Mouse (Mus musculus): Measurements from ENCODE around the gene Col11a2. TPM values are rescaled to one million over a fixed set of nuclear protein-coding genes. Genes with fewer than 3 reads are reported as not detected.

Gene Col11a2
- polyA plus RNA-seq, 1 experiment from 2014 or later: 1.3 TPM

DNA sequence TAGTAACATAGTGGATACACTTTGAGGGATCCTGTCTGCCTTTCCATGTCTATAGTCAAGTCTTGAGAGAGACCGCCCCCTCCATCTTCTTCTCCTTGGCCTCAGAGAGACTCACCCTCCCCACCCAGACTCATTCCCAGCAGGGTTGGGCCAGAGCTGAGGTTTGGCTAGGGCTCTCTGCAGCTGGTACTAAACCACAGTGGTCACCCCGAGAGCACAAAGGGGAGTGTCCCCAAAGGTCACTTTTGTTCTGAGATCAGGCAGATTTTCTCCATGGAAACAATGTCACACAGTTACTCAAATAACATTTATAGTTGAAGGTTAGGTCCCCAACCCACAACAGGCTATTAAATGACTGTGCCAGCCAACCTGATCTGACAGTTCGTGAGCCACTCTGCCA, 29.6 kb downstream of the Col11a2 start:
- Histone ChIP-seq H3K36me3 (ENCODE audit: control insufficient read depth, insufficient read depth, low read length) (no peaks in the 10 kb centered on the region), H3K27ac (ENCODE audit: low read depth, low read length) (no peak overlapping the region), H3K4me2 (ENCODE audit: low read depth, low read length, severe bottlenecking) (no peak overlapping the region), H3K4me1 (replicated peaks; ENCODE audit: control insufficient read depth, insufficient read depth, low read length) (no peaks in the 10 kb centered on the region), H3K9ac (ENCODE audit: low read length) (no peak overlapping the region), H3K9me3 (ENCODE audit: control insufficient read depth, low read length) (no peaks in the 10 kb centered on the region), H3K27me3 (ENCODE audit: control insufficient read depth, insufficient read depth, low read length) (no peaks in the 10 kb centered on the region), H3K4me3 (ENCODE audit: low read depth, low read length) (no peak overlapping the region)
- ATAC-seq (replicated peaks; ENCODE audit: low FRiP score): no peak
- WGBS: 58% methylated on average over 3 of the region's 3 CpGs
- DNase-seq (ENCODE audit: low spot score): no peak

DNA sequence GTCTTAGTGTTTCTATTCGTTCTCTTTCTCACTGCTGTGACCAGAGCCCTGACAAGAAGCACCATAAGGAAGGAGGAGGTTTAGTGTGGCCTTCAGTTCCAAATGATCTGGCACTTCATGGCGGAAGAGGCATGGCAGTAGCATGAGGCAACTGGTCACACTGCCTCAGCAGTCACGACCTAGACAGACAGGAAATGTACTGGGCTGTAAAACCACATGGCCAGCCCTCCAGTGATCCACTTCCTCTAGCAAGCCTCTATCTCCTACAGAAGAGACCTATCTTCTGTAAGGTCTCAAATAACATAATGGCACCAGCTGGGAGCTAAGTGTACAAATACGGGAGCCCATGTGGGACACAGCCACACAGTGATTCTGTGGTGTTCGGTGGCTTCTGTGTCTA, 32.9 kb downstream of the Col11a2 start:
- WGBS: 82% methylated on average over 5 of the region's 5 CpGs

DNA sequence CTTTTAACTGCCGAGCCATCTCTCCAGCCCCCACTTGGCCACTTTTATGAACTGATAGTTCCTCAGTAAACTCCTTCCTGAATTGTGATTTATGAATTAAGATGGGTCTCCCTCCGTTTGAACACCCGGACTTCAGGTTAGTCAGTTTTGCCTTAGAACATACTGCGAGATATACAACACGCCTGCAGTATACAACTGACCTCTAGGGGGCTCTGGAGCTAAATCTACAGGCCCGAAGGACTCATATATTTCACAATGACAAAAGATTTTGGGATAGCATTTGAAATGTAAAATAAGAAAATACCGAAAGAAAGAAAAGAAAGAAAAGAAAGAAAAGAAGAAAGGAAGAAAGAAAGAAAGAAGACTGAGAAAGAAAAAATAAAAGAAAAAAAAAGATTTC, 36.0 kb downstream of the Col11a2 start:
- 37% methylated on average over 7 of the region's 7 CpGs for WGBS
- DNase-seq (ENCODE audit: low spot score): peak; percentile 76
- H3K9me3 ChIP-seq (ENCODE audit: control insufficient read depth, low read length): no peaks in the 10 kb centered on the region
- peaks cover 7% of the 10 kb centered on the region; the same call in 1 of the 2 replicates for H3K27me3 ChIP-seq (ENCODE audit: control insufficient read depth, insufficient read depth, low read length)
- no peak overlapping the region for H3K27ac ChIP-seq (ENCODE audit: low read depth, low read length)
- no peak overlapping the region for H3K4me3 ChIP-seq (ENCODE audit: low read depth, low read length)
- peaks cover 3% of the 10 kb centered on the region for H3K4me1 ChIP-seq (replicated peaks; ENCODE audit: control insufficient read depth, insufficient read depth, low read length)
- ATAC-seq (replicated peaks; ENCODE audit: low FRiP score): no peak
- H3K4me2 ChIP-seq (ENCODE audit: low read depth, low read length, severe bottlenecking): no peak overlapping the region
- H3K9ac ChIP-seq (ENCODE audit: low read length): no peak overlapping the region
- no peaks in the 10 kb centered on the region for H3K36me3 ChIP-seq (ENCODE audit: control insufficient read depth, insufficient read depth, low read length)

More for the DNA sequence above, 32.9 kb downstream of the Col11a2 start:
- Histone ChIP-seq H3K36me3 (ENCODE audit: control insufficient read depth, insufficient read depth, low read length) (no peaks in the 10 kb centered on the region), H3K9me3 (ENCODE audit: control insufficient read depth, low read length) (no peaks in the 10 kb centered on the region), H3K9ac (ENCODE audit: low read length) (no peak overlapping the region), H3K27ac (ENCODE audit: low read depth, low read length) (no peak overlapping the region), H3K4me1 (replicated peaks; ENCODE audit: control insufficient read depth, insufficient read depth, low read length) (no peaks in the 10 kb centered on the region; the same call in 1 of the 2 replicates), H3K4me3 (ENCODE audit: low read depth, low read length) (no peak overlapping the region), H3K4me2 (ENCODE audit: low read depth, low read length, severe bottlenecking) (no peak overlapping the region), H3K27me3 (ENCODE audit: control insufficient read depth, insufficient read depth, low read length) (peaks cover 5% of the 10 kb centered on the region; the same call in 1 of the 2 replicates)
- ATAC-seq (replicated peaks; ENCODE audit: low FRiP score) (no peak), DNase-seq (ENCODE audit: low spot score) (no peak)

DNA sequence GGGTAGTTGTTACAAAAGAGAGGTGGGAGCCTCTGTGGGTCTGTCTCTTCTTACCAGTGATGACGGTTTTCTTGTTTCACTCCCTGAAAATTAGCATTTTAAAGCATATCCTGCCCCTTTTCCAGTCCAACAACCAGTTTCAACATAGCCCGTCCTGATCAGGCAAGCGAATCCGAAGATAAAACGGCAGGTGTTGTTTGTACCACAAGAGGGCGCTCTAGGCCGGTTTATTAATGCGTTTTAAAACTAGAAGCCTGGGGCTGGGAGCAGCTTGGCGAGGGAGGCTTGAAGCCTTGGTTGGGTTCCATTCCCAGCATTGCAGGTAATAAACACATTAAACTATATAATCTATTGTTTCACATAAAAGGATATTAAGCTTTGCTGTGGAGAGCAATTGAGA, 38.3 kb downstream of the Col11a2 start:
- ATAC-seq (replicated peaks; ENCODE audit: low FRiP score) (no peak), DNase-seq (ENCODE audit: low spot score) (peak; percentile 88)
- peaks cover 7% of the 10 kb centered on the region; the same call in 1 of the 2 replicates for H3K27me3 ChIP-seq (ENCODE audit: control insufficient read depth, insufficient read depth, low read length)
- under 1% methylated on average over 9 of the region's 9 CpGs for WGBS
- no peaks in the 10 kb centered on the region for H3K36me3 ChIP-seq (ENCODE audit: control insufficient read depth, insufficient read depth, low read length)
- peaks cover 3% of the 10 kb centered on the region for H3K4me1 ChIP-seq (replicated peaks; ENCODE audit: control insufficient read depth, insufficient read depth, low read length)
- no peak overlapping the region for H3K4me2 ChIP-seq (ENCODE audit: low read depth, low read length, severe bottlenecking)
- H3K4me3 ChIP-seq (ENCODE audit: low read depth, low read length): no peak overlapping the region
- no peak overlapping the region for H3K27ac ChIP-seq (ENCODE audit: low read depth, low read length)
- H3K9ac ChIP-seq (ENCODE audit: low read length): no peak overlapping the region
- H3K9me3 ChIP-seq (ENCODE audit: control insufficient read depth, low read length): no peaks in the 10 kb centered on the region

DNA sequence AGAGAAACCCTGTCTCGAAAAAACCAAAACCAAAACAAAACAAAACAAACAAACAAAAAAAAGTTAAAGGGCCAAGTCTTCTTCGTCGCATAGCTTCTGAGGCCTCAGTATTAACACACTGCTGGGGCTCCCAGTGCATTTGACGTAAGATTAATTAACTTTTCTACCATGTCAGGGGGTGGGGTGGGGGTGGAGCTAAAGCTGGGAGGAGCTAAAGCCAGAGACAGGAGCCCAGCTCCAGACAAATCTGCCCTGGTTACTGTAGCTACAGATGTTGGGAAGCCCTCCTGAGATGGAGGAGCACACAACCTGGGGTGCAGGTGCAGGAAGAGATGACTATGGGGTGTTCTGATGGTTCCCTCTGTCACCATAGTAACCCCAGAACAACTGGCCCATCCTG, 38.9 kb downstream of the Col11a2 start:
- Histone ChIP-seq H3K4me2 (ENCODE audit: low read depth, low read length, severe bottlenecking) (no peak overlapping the region), H3K4me3 (ENCODE audit: low read depth, low read length) (no peak overlapping the region), H3K9ac (ENCODE audit: low read length) (no peak overlapping the region), H3K36me3 (ENCODE audit: control insufficient read depth, insufficient read depth, low read length) (no peaks in the 10 kb centered on the region), H3K9me3 (ENCODE audit: control insufficient read depth, low read length) (no peaks in the 10 kb centered on the region), H3K27ac (ENCODE audit: low read depth, low read length) (no peak overlapping the region), H3K27me3 (ENCODE audit: control insufficient read depth, insufficient read depth, low read length) (peaks cover 7% of the 10 kb centered on the region; the same call in 1 of the 2 replicates), H3K4me1 (replicated peaks; ENCODE audit: control insufficient read depth, insufficient read depth, low read length) (peaks cover 3% of the 10 kb centered on the region)
- ATAC-seq (replicated peaks; ENCODE audit: low FRiP score): 0 out of 2 replicates have a peak, but pooled peaks have one; percentile 25
- WGBS: 64% methylated on average over 4 of the region's 4 CpGs
- DNase-seq (ENCODE audit: low spot score): no peak

DNA sequence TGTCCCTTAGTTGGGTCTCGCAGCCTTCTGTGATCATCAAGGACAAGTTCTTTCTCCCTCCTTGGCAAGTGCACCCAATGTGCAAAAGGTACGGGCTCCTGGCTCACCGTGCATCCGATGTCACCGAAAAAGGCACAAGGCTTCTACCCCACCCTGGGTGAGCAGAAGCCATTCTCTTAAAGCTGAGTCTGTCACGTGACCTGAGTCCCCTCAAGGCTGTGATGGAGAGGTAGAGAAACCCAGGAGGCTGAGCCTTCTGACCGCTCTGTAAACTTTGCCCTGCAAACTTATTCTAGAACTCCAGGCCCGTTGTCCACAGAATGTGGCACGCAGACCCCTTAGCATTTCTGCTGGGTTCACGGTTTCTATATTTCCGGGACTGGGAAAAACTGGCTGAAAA, 39.8 kb downstream of the Col11a2 start:
- DNase-seq (ENCODE audit: low spot score) (no peak), ATAC-seq (replicated peaks; ENCODE audit: low FRiP score) (no peak)
- H3K4me2 ChIP-seq (ENCODE audit: low read depth, low read length, severe bottlenecking): no peak overlapping the region
- H3K4me1 ChIP-seq (replicated peaks; ENCODE audit: control insufficient read depth, insufficient read depth, low read length): peaks cover 3% of the 10 kb centered on the region
- H3K27me3 ChIP-seq (ENCODE audit: control insufficient read depth, insufficient read depth, low read length): peaks cover 7% of the 10 kb centered on the region; the same call in 1 of the 2 replicates
- WGBS: 94% methylated on average over 11 of the region's 11 CpGs
- no peak overlapping the region for H3K27ac ChIP-seq (ENCODE audit: low read depth, low read length)
- no peaks in the 10 kb centered on the region for H3K36me3 ChIP-seq (ENCODE audit: control insufficient read depth, insufficient read depth, low read length)
- H3K9me3 ChIP-seq (ENCODE audit: control insufficient read depth, low read length): no peaks in the 10 kb centered on the region
- H3K4me3 ChIP-seq (ENCODE audit: low read depth, low read length): no peak overlapping the region
- H3K9ac ChIP-seq (ENCODE audit: low read length): no peak overlapping the region

DNA sequence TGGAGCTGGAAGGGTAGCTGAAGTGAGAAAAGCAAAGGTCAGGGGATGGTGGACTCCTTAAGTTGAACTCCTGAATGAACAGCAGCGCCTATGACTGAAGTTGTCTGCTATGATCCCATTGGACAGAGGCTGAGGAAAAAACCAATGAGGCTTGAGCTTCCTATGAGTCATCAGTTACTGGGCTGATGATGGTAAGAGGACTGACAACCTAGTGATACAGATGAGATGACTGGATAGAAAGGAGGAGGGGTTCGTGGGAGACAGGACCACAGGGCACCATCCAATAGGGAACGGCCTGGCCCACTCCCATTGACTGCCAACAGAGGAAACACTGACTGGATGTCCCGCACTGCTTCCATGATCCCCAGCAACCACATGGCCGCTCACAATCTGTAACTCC, 40.4 kb downstream of the Col11a2 start:
- H3K4me1 ChIP-seq (replicated peaks; ENCODE audit: control insufficient read depth, insufficient read depth, low read length): peaks cover 3% of the 10 kb centered on the region
- H3K27me3 ChIP-seq (ENCODE audit: control insufficient read depth, insufficient read depth, low read length): peaks cover 7% of the 10 kb centered on the region; the same call in 1 of the 2 replicates
- H3K9me3 ChIP-seq (ENCODE audit: control insufficient read depth, low read length): no peaks in the 10 kb centered on the region
- no peaks in the 10 kb centered on the region for H3K36me3 ChIP-seq (ENCODE audit: control insufficient read depth, insufficient read depth, low read length)
- H3K9ac ChIP-seq (ENCODE audit: low read length): no peak overlapping the region
- no peak overlapping the region for H3K4me2 ChIP-seq (ENCODE audit: low read depth, low read length, severe bottlenecking)
- WGBS: 10% methylated on average over 5 of the region's 5 CpGs
- DNase-seq (ENCODE audit: low spot score) (no peak), ATAC-seq (replicated peaks; ENCODE audit: low FRiP score) (peak; percentile 71; the same call in 1 of the 2 replicates)
- no peak overlapping the region for H3K27ac ChIP-seq (ENCODE audit: low read depth, low read length)
- H3K4me3 ChIP-seq (ENCODE audit: low read depth, low read length): no peak overlapping the region

DNA sequence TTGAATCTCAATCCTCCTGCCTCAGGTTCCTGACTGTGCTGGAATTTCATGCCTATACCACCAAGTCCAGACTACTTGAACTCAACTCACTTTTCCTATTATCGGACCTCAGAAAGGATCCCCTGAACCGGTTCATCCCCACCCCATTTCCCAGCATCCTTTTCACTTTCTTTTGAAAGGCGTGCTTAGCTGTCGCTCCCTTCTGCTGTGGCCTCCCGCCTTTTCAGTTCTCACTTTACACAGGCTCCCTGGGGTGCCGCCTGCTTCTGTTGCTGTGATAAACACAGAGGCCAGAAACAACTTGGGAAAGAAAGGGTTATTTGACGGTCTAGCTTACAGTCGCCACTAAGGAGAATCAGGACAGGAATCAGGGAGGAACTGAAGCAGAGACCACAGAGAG, 43.9 kb downstream of the Col11a2 start:
- H3K9ac ChIP-seq (ENCODE audit: low read length): no peak overlapping the region
- H3K27ac ChIP-seq (ENCODE audit: low read depth, low read length): no peak overlapping the region
- H3K27me3 ChIP-seq (ENCODE audit: control insufficient read depth, insufficient read depth, low read length): no peaks in the 10 kb centered on the region
- no peaks in the 10 kb centered on the region for H3K9me3 ChIP-seq (ENCODE audit: control insufficient read depth, low read length)
- no peaks in the 10 kb centered on the region for H3K36me3 ChIP-seq (ENCODE audit: control insufficient read depth, insufficient read depth, low read length)
- 3% methylated on average over 8 of the region's 8 CpGs for whole genome bisulfite sequencing
- H3K4me1 ChIP-seq (replicated peaks; ENCODE audit: control insufficient read depth, insufficient read depth, low read length): no peaks in the 10 kb centered on the region; the same call in 1 of the 2 replicates
- ATAC-seq (replicated peaks; ENCODE audit: low FRiP score) (no peak), DNase-seq (ENCODE audit: low spot score) (no peak)
- no peak overlapping the region for H3K4me2 ChIP-seq (ENCODE audit: low read depth, low read length, severe bottlenecking)
- H3K4me3 ChIP-seq (ENCODE audit: low read depth, low read length): no peak overlapping the region

DNA sequence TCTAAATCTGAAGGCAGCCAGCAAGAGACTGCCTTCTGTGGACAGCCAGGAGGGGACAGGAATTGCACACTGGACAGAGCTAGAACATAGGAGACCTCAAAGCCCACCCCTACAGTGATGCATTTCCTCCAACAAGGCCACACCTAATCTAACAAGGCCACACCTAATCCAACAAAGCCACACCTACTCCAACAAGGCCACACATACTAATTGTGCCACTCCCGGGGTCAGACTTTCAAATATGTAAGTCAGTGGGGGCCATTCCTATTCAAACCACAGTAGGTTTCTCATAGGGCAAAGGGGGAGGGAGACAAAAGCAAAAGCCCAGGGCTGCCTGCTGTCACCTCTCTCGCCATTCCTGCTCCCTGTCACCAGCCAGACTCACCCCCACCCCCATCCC, 48.1 kb downstream of the Col11a2 start:
- WGBS: 44% methylated on average over 2 of the region's 2 CpGs
- Histone ChIP-seq H3K4me2 (ENCODE audit: low read depth, low read length, severe bottlenecking) (no peak overlapping the region), H3K4me1 (replicated peaks; ENCODE audit: control insufficient read depth, insufficient read depth, low read length) (no peaks in the 10 kb centered on the region), H3K27me3 (ENCODE audit: control insufficient read depth, insufficient read depth, low read length) (no peaks in the 10 kb centered on the region), H3K4me3 (ENCODE audit: low read depth, low read length) (no peak overlapping the region), H3K9me3 (ENCODE audit: control insufficient read depth, low read length) (no peaks in the 10 kb centered on the region), H3K36me3 (ENCODE audit: control insufficient read depth, insufficient read depth, low read length) (no peaks in the 10 kb centered on the region), H3K27ac (ENCODE audit: low read depth, low read length) (no peak overlapping the region), H3K9ac (ENCODE audit: low read length) (no peak overlapping the region)
- DNase-seq (ENCODE audit: low spot score) (no peak), ATAC-seq (replicated peaks; ENCODE audit: low FRiP score) (no peak)
